Mouse (Mus musculus): ENCODE data around the gene Car6. TPM values are rescaled to one million over a fixed set of nuclear protein-coding genes. Genes with fewer than 3 reads are reported as not detected.

Car6 gene
- total and polyA plus RNA-seq, 2 experiments from 2014 or later: not detected

GRCm38 (mm10) chr4:150173281-150173680 lies 27.9 kb downstream of the Car6 start:
- no peak overlapping the region for H3K9ac ChIP-seq (replicated peaks; ENCODE audit: low read length)
- H3K4me1 ChIP-seq (ENCODE audit: insufficient read depth, low read length): no peaks in the 10 kb centered on the region
- no peaks in the 10 kb centered on the region for H3K36me3 ChIP-seq (ENCODE audit: insufficient read depth, low read length)
- H3K4me2 ChIP-seq (ENCODE audit: low read depth, low read length): no peak overlapping the region
- no peak; the same call in 1 of the 2 replicates for ATAC-seq
- H3K27ac ChIP-seq: no peak overlapping the region
- no peak overlapping the region for H3K4me3 ChIP-seq (ENCODE audit: low read length)
- H3K27me3 ChIP-seq (ENCODE audit: insufficient read depth, low read length): no peaks in the 10 kb centered on the region
- WGBS: 64% methylated on average over 10 of the region's 10 CpGs
- H3K9me3 ChIP-seq (ENCODE audit: low read length): no peaks in the 10 kb centered on the region
- DNase-seq (ENCODE audit: low spot score): peak; percentile 68
- peak; percentile 72 for TF ChIP-seq CTCF (IDR thresholded peaks at IDR 0.05; ENCODE audit: low read depth)

GRCm38 (mm10) chr4:150172107-150172506 lies 29.0 kb downstream of the Car6 start:
- H3K4me1 ChIP-seq (ENCODE audit: insufficient read depth, low read length): no peaks in the 10 kb centered on the region
- H3K9ac ChIP-seq (replicated peaks; ENCODE audit: low read length): no peak overlapping the region
- H3K36me3 ChIP-seq (ENCODE audit: insufficient read depth, low read length): no peaks in the 10 kb centered on the region
- no peak overlapping the region for H3K4me3 ChIP-seq (ENCODE audit: low read length)
- H3K27ac ChIP-seq: no peak overlapping the region
- no peak for DNase-seq (ENCODE audit: low spot score)
- H3K9me3 ChIP-seq (ENCODE audit: low read length): no peaks in the 10 kb centered on the region
- no peaks in the 10 kb centered on the region for H3K27me3 ChIP-seq (ENCODE audit: insufficient read depth, low read length)
- 79% methylated on average over 8 of the region's 8 CpGs for WGBS
- no peak overlapping the region for H3K4me2 ChIP-seq (ENCODE audit: low read depth, low read length)
- no peak for ATAC-seq
- no peak for TF ChIP-seq CTCF (IDR thresholded peaks at IDR 0.05; ENCODE audit: low read depth)

GRCm38 (mm10) chr4:150168406-150168805 lies 32.7 kb downstream of the Car6 start:
- peak; percentile 25 for DNase-seq (ENCODE audit: low spot score)
- 49% methylated on average over 10 of the region's 10 CpGs for WGBS
- ATAC-seq: no peak

GRCm38 (mm10) chr4:150164875-150165274 lies 36.3 kb downstream of the Car6 start:
- Histone ChIP-seq H3K9ac (replicated peaks; ENCODE audit: low read length) (no peak overlapping the region), H3K27ac (no peak overlapping the region), H3K9me3 (ENCODE audit: low read length) (no peaks in the 10 kb centered on the region), H3K36me3 (ENCODE audit: insufficient read depth, low read length) (no peaks in the 10 kb centered on the region), H3K27me3 (ENCODE audit: insufficient read depth, low read length) (no peaks in the 10 kb centered on the region), H3K4me1 (ENCODE audit: insufficient read depth, low read length) (no peaks in the 10 kb centered on the region), H3K4me2 (ENCODE audit: low read depth, low read length) (no peak overlapping the region), H3K4me3 (ENCODE audit: low read length) (no peak overlapping the region)
- TF ChIP-seq CTCF (IDR thresholded peaks at IDR 0.05; ENCODE audit: low read depth): no peak
- no peak for DNase-seq (ENCODE audit: low spot score)
- ATAC-seq: no peak
- 39% methylated on average over 13 of the region's 13 CpGs for WGBS

More at GRCm38 (mm10) chr4:150168406-150168805, 32.7 kb downstream of the Car6 start:
- Histone ChIP-seq H3K36me3 (ENCODE audit: insufficient read depth, low read length) (no peaks in the 10 kb centered on the region), H3K4me1 (ENCODE audit: insufficient read depth, low read length) (no peaks in the 10 kb centered on the region), H3K4me2 (ENCODE audit: low read depth, low read length) (no peak overlapping the region), H3K9me3 (ENCODE audit: low read length) (no peaks in the 10 kb centered on the region), H3K27me3 (ENCODE audit: insufficient read depth, low read length) (no peaks in the 10 kb centered on the region), H3K27ac (no peak overlapping the region), H3K9ac (replicated peaks; ENCODE audit: low read length) (no peak overlapping the region), H3K4me3 (ENCODE audit: low read length) (no peak overlapping the region)
- no peak for TF ChIP-seq CTCF (IDR thresholded peaks at IDR 0.05; ENCODE audit: low read depth)

- no peak overlapping the region for H3K4me3 ChIP-seq (ENCODE audit: low read length)
- no peak overlapping the region for H3K9ac ChIP-seq (replicated peaks; ENCODE audit: low read length)
- H3K9me3 ChIP-seq (ENCODE audit: low read length): no peaks in the 10 kb centered on the region
- ATAC-seq (no peak), DNase-seq (ENCODE audit: low spot score) (no peak)
- H3K27me3 ChIP-seq (ENCODE audit: insufficient read depth, low read length): no peaks in the 10 kb centered on the region
- no peaks in the 10 kb centered on the region for H3K36me3 ChIP-seq (ENCODE audit: insufficient read depth, low read length)
- H3K4me2 ChIP-seq (ENCODE audit: low read depth, low read length): no peak overlapping the region
- H3K27ac ChIP-seq: no peak overlapping the region
- no peaks in the 10 kb centered on the region for H3K4me1 ChIP-seq (ENCODE audit: insufficient read depth, low read length)
- 77% methylated on average over 13 of the region's 13 CpGs for WGBS
- TF ChIP-seq CTCF (IDR thresholded peaks at IDR 0.05; ENCODE audit: low read depth): peak; percentile 34
Measured at GRCm38 (mm10) chr4:150162561-150163169, 38.5 kb downstream of the Car6 start.

GRCm38 (mm10) chr4:150159458-150159857 lies 41.7 kb downstream of the Car6 start:
- ATAC-seq (no peak), DNase-seq (ENCODE audit: low spot score) (no peak)
- 84% methylated on average over 2 of the region's 2 CpGs for WGBS
- no peaks in the 10 kb centered on the region for H3K4me1 ChIP-seq (ENCODE audit: insufficient read depth, low read length)
- H3K36me3 ChIP-seq (ENCODE audit: insufficient read depth, low read length): no peaks in the 10 kb centered on the region
- no peak for TF ChIP-seq CTCF (IDR thresholded peaks at IDR 0.05; ENCODE audit: low read depth)
- H3K4me3 ChIP-seq (ENCODE audit: low read length): no peak overlapping the region
- H3K27ac ChIP-seq: no peak overlapping the region
- no peaks in the 10 kb centered on the region for H3K27me3 ChIP-seq (ENCODE audit: insufficient read depth, low read length)
- H3K9ac ChIP-seq (replicated peaks; ENCODE audit: low read length): no peak overlapping the region
- no peaks in the 10 kb centered on the region for H3K9me3 ChIP-seq (ENCODE audit: low read length)
- H3K4me2 ChIP-seq (ENCODE audit: low read depth, low read length): no peak overlapping the region

GRCm38 (mm10) chr4:150157348-150157882 lies 43.7 kb downstream of the Car6 start:
- H3K4me1 ChIP-seq (ENCODE audit: insufficient read depth, low read length): no peaks in the 10 kb centered on the region
- no peak overlapping the region for H3K27ac ChIP-seq
- H3K4me3 ChIP-seq (ENCODE audit: low read length): no peak overlapping the region
- H3K9me3 ChIP-seq (ENCODE audit: low read length): no peaks in the 10 kb centered on the region
- H3K27me3 ChIP-seq (ENCODE audit: insufficient read depth, low read length): no peaks in the 10 kb centered on the region
- DNase-seq (ENCODE audit: low spot score): no peak
- WGBS: 75% methylated on average over 14 of the region's 14 CpGs
- ATAC-seq: no peak
- no peaks in the 10 kb centered on the region for H3K36me3 ChIP-seq (ENCODE audit: insufficient read depth, low read length)
- H3K9ac ChIP-seq (replicated peaks; ENCODE audit: low read length): no peak overlapping the region
- no peak overlapping the region for H3K4me2 ChIP-seq (ENCODE audit: low read depth, low read length)
- TF ChIP-seq CTCF (IDR thresholded peaks at IDR 0.05; ENCODE audit: low read depth): no peak

Measured in hindbrain, postnatal 0 days (tissue).